Mouse (Mus musculus): ENCODE measurements at regions not wholly inside any gene's neighbourhood (a gene's known extent, or its start where the extent isn't known, plus 50 kb on each side); places are given as distances from the start of the nearest gene placed in this dataset.

DNA sequence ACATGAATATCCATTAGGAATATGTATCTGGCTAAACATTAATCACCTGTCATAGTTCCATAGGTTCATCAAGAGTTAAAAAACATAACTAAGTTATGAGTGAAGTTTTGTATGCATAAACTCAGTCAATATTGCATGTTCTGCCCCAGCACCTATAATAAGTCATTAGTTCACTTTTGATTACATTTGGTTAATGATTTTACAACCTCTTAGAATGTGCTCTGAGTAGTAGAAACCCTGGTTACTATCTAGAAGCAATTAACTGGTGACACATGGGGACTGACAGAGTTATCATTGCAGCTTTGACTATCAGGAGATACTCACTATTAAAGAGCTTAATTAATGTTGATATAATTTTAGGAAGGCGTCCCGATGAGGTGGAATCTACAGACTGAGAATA lies 183.2 kb downstream of the Serpinb8 start:
- TF ChIP-seq EP300 (optimal IDR thresholded peaks at IDR 0.05) (no peak), CTCF (IDR thresholded peaks at IDR 0.05; ENCODE audit: low read depth) (no peak)
